In genomic region chr1:33883102-33883839, GRCm38 (mm10) we compare ENCODE assay signal across 8 mouse cellular contexts. TPM values are rescaled to one million over a fixed set of nuclear protein-coding genes. Genes with fewer than 3 reads are reported as not detected.
DNase-seq lines count a peak whose midpoint lies in the region; ATAC-seq and TF ChIP-seq lines count a peak whose summit lies in the region.

No protein-coding gene starts in this region.

- no peak for TF ChIP-seq EP300 in stomach, postnatal 0 days (optimal IDR thresholded peaks at IDR 0.05)

- peaks cover 6% of the 10 kb centered on the region; the same call in 1 of the 2 replicates for H3K4me1 ChIP-seq in embryonic facial prominence, embryonic 13.5 days
- no peaks in the 10 kb centered on the region for H3K4me1 ChIP-seq in stomach, postnatal 0 days (replicated peaks; ENCODE audit: control insufficient read depth, insufficient read depth)

- H3K27ac ChIP-seq in embryonic facial prominence, embryonic 13.5 days = no peak overlapping the region
- H3K27ac ChIP-seq in macrophage = peak overlapping the region; percentile 48
- H3K27ac ChIP-seq in stomach, postnatal 0 days (replicated peaks) = no peak overlapping the region

- peak; percentile 52 for TF ChIP-seq CTCF in stomach, postnatal 0 days (IDR thresholded peaks at IDR 0.05; ENCODE audit: low read depth)

- H3K9ac ChIP-seq in embryonic facial prominence, embryonic 13.5 days = 0 out of 2 replicates have a peak overlapping the region, but pooled peaks have one; percentile 27
- H3K9ac ChIP-seq in stomach, postnatal 0 days (ENCODE audit: low read length) = peak overlapping the region; percentile 38; the same call in 1 of the 2 replicates

- DNase-seq in adrenal gland, adult (ENCODE audit: inconsistent age in 2 of 2, low spot score in 1 of 2) = peak; percentile 41 to 72
- no peak for DNase-seq in adrenal gland, postnatal 4 days (ENCODE audit: low spot score in 2 of 2)
- DNase-seq in MN1 (ENCODE audit: low spot score) = peak; percentile 91
- DNase-seq in heart, postnatal 25 days (ENCODE audit: low spot score) = peak; percentile 17
- DNase-seq in left cerebral cortex, adult 8-10 months (ENCODE audit: low spot score in 2 of 2) = peak; percentile 5 to 16
- DNase-seq in stomach, postnatal 0 days (ENCODE audit: low spot score) = no peak

- ATAC-seq in embryonic facial prominence, embryonic 13.5 days (ENCODE audit: insufficient number of reproducible peaks, insufficient read depth, low FRiP score, low TSS enrichment, low read depth) = no peak
- ATAC-seq in stomach, postnatal 0 days (ENCODE audit: low FRiP score, low TSS enrichment) = no peak

- no peaks in the 10 kb centered on the region for H3K36me3 ChIP-seq in embryonic facial prominence, embryonic 13.5 days
- H3K36me3 ChIP-seq in macrophage (ENCODE audit: inconsistent target) = no peaks in the 10 kb centered on the region
- H3K36me3 ChIP-seq in stomach, postnatal 0 days (ENCODE audit: control insufficient read depth, insufficient read depth, low read length) = no peaks in the 10 kb centered on the region

- peak overlapping the region; percentile 56 for H3K4me2 ChIP-seq in embryonic facial prominence, embryonic 13.5 days
- peak overlapping the region; percentile 54 for H3K4me2 ChIP-seq in stomach, postnatal 0 days (replicated peaks; ENCODE audit: low read depth)

- no peaks in the 10 kb centered on the region for H3K9me3 ChIP-seq in embryonic facial prominence, embryonic 13.5 days
- H3K9me3 ChIP-seq in stomach, postnatal 0 days (ENCODE audit: control insufficient read depth, low read length) = no peaks in the 10 kb centered on the region

- H3K4me3 ChIP-seq in embryonic facial prominence, embryonic 13.5 days = peak overlapping the region; percentile 28
- H3K4me3 ChIP-seq in macrophage (ENCODE audit: inconsistent target) = peak overlapping the region; percentile 28
- H3K4me3 ChIP-seq in stomach, postnatal 0 days (ENCODE audit: low read depth, low read length) = peak overlapping the region; percentile 25

- no peaks in the 10 kb centered on the region for H3K27me3 ChIP-seq in embryonic facial prominence, embryonic 13.5 days
- no peaks in the 10 kb centered on the region for H3K27me3 ChIP-seq in stomach, postnatal 0 days (ENCODE audit: control insufficient read depth, insufficient read depth, low read length)

- intact Hi-C loops in heart, postnatal 25 days (cut with DNase I) = no loop called here

- WGBS in embryonic facial prominence, embryonic 13.5 days = 13% methylated on average over 18 of the region's 18 CpGs
- 3% methylated on average over 18 of the region's 18 CpGs for WGBS in macrophage (ENCODE audit: missing documents)
- WGBS in stomach, postnatal 0 days = 7% methylated on average over 18 of the region's 18 CpGs

- no peaks in the 10 kb centered on the region for H3K79me2 ChIP-seq in macrophage (ENCODE audit: inconsistent target)

RNA-seq across cellular contexts. Expression of gene Bend6, which starts 24.3 kb away (rescaled TPM):
- 1 to 10 TPM; 2.1 to 2.5 TPM for total RNA-seq in adrenal gland, postnatal 4 days (2021)
- 1.8 and 2.3 TPM in 2 replicates for polyA plus RNA-seq in embryonic facial prominence, embryonic 13.5 days (2015; fragmentation: Nextera tagmentation; extraction: Ambion mirVana)
- 1 to 10 TPM; 2.3 to 2.4 TPM for total RNA-seq in heart, postnatal 25 days (2021)
- 100 to 1,000 TPM; 128 to 153 (median 139) TPM for total RNA-seq in left cerebral cortex, adult 8-10 months (2022)
- total RNA-seq in macrophage (2018; cell fraction: chromatin; rRNA removed) = 1 to 10 TPM in 8 of 26 experiments, under 1 TPM in 13, not detected in 5; 0.37 to 5.0 (median 0.90) TPM
- 1 to 10 TPM in 3 of 26 experiments, under 1 TPM in 23; 0.38 to 2.2 (median 0.68) TPM for total RNA-seq in macrophage (2018; cell fraction: cytosol; rRNA removed)
- 1 to 10 TPM in 11 of 26 experiments, under 1 TPM in 15; 0.40 to 3.0 (median 0.90) TPM for total RNA-seq in macrophage (2018; cell fraction: nucleus; rRNA removed)
- 0.69 to 0.76 TPM (median 0.69 TPM) in 3 replicates for polyA plus RNA-seq in macrophage (2018)
- polyA plus RNA-seq in stomach, postnatal 0 days (2015; fragmentation: Nextera tagmentation; extraction: Ambion mirVana) = 0.86 and 0.91 TPM in 2 replicates

RNA-seq across cellular contexts. Expression of gene Dst, which starts 24.8 kb away (rescaled TPM):
- total RNA-seq in adrenal gland, postnatal 4 days (2021) = 100 to 1,000 TPM; 136 to 151 TPM
- 24.5 and 26.4 TPM in 2 replicates for polyA plus RNA-seq in embryonic facial prominence, embryonic 13.5 days (2015; fragmentation: Nextera tagmentation; extraction: Ambion mirVana)
- total RNA-seq in heart, postnatal 25 days (2021) = 100 to 1,000 TPM; 338 to 369 TPM
- total RNA-seq in left cerebral cortex, adult 8-10 months (2022) = 100 to 1,000 TPM; 223 to 258 (median 235) TPM
- total RNA-seq in macrophage (2018; cell fraction: chromatin; rRNA removed) = 100 to 1,000 TPM in 18 of 26 experiments, 10 to 100 TPM in 8; 58.4 to 713 (median 225) TPM
- total RNA-seq in macrophage (2018; cell fraction: cytosol; rRNA removed) = 10 to 100 TPM in 23 of 26 experiments, 1 to 10 TPM in 3; 8.0 to 47.6 (median 16.7) TPM
- 100 to 1,000 TPM in 15 of 26 experiments, 10 to 100 TPM in 11; 30.8 to 434 (median 116) TPM for total RNA-seq in macrophage (2018; cell fraction: nucleus; rRNA removed)
- polyA plus RNA-seq in macrophage (2018) = 5.9 to 8.8 TPM (median 8.4 TPM) in 3 replicates
- 16.4 and 17.1 TPM in 2 replicates for polyA plus RNA-seq in stomach, postnatal 0 days (2015; fragmentation: Nextera tagmentation; extraction: Ambion mirVana)

Comparison
In these comparisons a context has a peak if more than half of its experiments do, and no peak if none do; other contexts are left out.
1. DNase-seq: peak in adrenal gland, adult (2 of 2), MN1 (single experiment), heart, postnatal 25 days (single experiment) and left cerebral cortex, adult 8-10 months (2 of 2); none in adrenal gland, postnatal 4 days (0 of 2) and stomach, postnatal 0 days (single experiment).
2. RNA of gene Bend6, which starts 24.3 kb away (total RNA-seq): 128 to 153 TPM in left cerebral cortex, adult 8-10 months; 2.1 to 2.5 TPM in adrenal gland, postnatal 4 days and 2.3 to 2.4 TPM in heart, postnatal 25 days; every median in the first group is over 10 times any median in the second.
3. Peak in every context shown above with its lines, with median percentiles within 50 percentile points of each other: H3K4me3 ChIP-seq.